Comparison of ENCODE assay signal across 8 mouse cellular contexts in the genomic region with DNA sequence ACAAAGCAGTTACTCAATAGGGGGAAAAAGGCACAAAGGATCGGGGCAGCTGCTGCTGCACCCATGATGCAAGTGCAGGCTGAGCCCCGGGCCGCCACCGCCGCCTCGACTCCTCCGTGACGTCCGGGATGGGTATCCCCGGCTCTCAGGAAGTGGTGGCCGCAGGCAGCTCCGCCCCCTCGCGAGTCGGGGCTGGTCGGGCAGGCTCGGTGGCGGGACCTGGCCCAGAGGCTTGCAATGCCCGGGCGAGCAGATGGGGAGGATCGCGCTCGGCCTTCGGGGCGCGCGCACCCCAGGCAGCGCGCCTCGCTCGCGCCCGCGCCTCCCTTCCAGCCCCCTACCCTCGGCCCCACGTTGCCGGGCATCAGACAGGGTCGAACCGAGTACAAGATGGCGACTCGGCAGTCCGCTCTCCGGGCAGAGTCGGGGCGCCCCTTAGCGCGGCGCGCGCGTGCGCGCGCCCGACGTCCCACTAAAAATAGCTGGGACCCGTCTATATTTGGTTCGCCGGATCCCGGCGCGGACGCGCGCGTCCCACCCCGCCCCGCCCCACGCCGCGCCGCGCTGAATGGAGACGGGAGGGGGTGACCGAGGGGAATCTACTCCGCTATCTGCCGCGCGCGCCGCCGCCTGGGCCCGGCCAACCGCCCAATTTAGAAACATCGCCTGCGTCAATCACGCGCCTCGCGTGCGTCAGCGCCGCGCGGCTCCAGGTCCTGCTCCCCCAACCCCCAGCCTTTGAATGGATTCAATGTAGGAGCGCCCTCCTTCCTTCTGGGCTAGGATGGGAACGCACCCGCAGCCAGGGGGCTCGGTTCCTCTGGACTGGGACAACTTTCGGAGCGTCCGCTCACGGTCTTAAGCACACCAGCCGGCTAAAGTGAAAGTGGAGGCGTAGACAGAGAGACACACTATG. TPM values are rescaled to one million over a fixed set of nuclear protein-coding genes. Genes with fewer than 3 reads are reported as not detected.
A peak's percentile ranks its signal among the peaks of the same experiment; 100 is the strongest.
DNase-seq lines count a peak whose midpoint lies in the region; ATAC-seq and TF ChIP-seq lines count a peak whose summit lies in the region.

No protein-coding gene starts in this region.

- peak overlapping the region; percentile 99 for H3K4me2 ChIP-seq in hindbrain, embryonic 16.5 days (ENCODE audit: low read length)

- peak overlapping the region; percentile 98 for H3K27ac ChIP-seq in hindbrain, embryonic 16.5 days (ENCODE audit: low read depth, low read length)
- peak overlapping the region; percentile 99 for H3K27ac ChIP-seq in left cerebral cortex, adult 2 months

- H3K4me1 ChIP-seq in hindbrain, embryonic 16.5 days (ENCODE audit: control insufficient read depth, insufficient read depth, low read depth, low read length): peaks cover 35% of the 10 kb centered on the region

- H3K4me3 ChIP-seq in hindbrain, embryonic 16.5 days (ENCODE audit: low read length): peak overlapping the region; percentile 85
- H3K4me3 ChIP-seq in left cerebral cortex, adult 2 months: peak overlapping the region; percentile 71

- intact Hi-C loops in left cerebral cortex, adult 2 months (cut with DNase I): loop anchor here (1.0 to 10.0 kb wide), 5 partner anchors 161 to 690 kb away; a partner anchor contains a TSS

- H3K36me3 ChIP-seq in hindbrain, embryonic 16.5 days (ENCODE audit: control insufficient read depth, insufficient read depth, low read length): no peaks in the 10 kb centered on the region

- no peaks in the 10 kb centered on the region; the same call in 1 of the 2 replicates for H3K27me3 ChIP-seq in hindbrain, embryonic 16.5 days (replicated peaks; ENCODE audit: control insufficient read depth, insufficient read depth, low read length)

- peak; percentile 62 for TF ChIP-seq CTCF in left cerebral cortex, adult 2 months (IDR thresholded peaks at IDR 0.05)

- H3K9me3 ChIP-seq in hindbrain, embryonic 16.5 days (ENCODE audit: control insufficient read depth, low read length): no peaks in the 10 kb centered on the region

- DNase-seq in T-cell, adult 2 months (ENCODE audit: low spot score): peak; percentile 98
- DNase-seq in cerebellum, postnatal 36 days: peak; percentile 93 to 96
- peak; percentile 96 for DNase-seq in gastrocnemius, adult 18-20 months (ENCODE audit: low spot score)
- peak; percentile 93 to 94 for DNase-seq in left cerebral cortex, adult 2 months (ENCODE audit: extremely low spot score in 1 of 2, low spot score in 2 of 2)
- DNase-seq in right cerebral cortex, adult 2 months (ENCODE audit: low spot score in 2 of 2): peak; percentile 94 to 97
- peak; percentile 94 for DNase-seq in urinary bladder, postnatal 14 days (ENCODE audit: low spot score)

- under 1% methylated on average over 73 of the region's 105 CpGs for WGBS in hindbrain, embryonic 16.5 days

- peak overlapping the region; percentile 87 for H3K9ac ChIP-seq in hindbrain, embryonic 16.5 days (ENCODE audit: low read depth, low read length)

- peak; percentile 91 for ATAC-seq in hindbrain, embryonic 16.5 days
- ATAC-seq in megakaryocyte, adult 5-6 weeks (ENCODE audit: poor library complexity, severe bottlenecking): peak; percentile 62

RNA-seq across cellular contexts. Expression of a gene that starts 1.9 kb away (rescaled TPM):
- 10 to 100 TPM in 1 of 2 experiments, 1 to 10 TPM in 1; 9.8 to 56.7 TPM for total RNA-seq in gastrocnemius, adult 18-20 months (2021)
- polyA plus RNA-seq in hindbrain, embryonic 16.5 days (2015; fragmentation: Nextera tagmentation; extraction: Ambion mirVana): 0.89 and 1.3 TPM in 2 replicates
- 10 to 100 TPM; 23.9 to 53.9 TPM for total RNA-seq in left cerebral cortex, adult 2 months (2021)
- total RNA-seq in megakaryocyte, adult 5-6 weeks (2015): 1.6 and 2.4 TPM in 2 replicates
- 0.04 and 0.73 TPM in 2 replicates for total RNA-seq in megakaryocyte, adult 5-6 weeks (2017)

Comparison
In these comparisons a context has a peak if more than half of its experiments do, and no peak if none do; other contexts are left out.
1. Peak in every context shown above with its lines: DNase-seq, ATAC-seq, H3K4me3 ChIP-seq and H3K27ac ChIP-seq.